8 mouse cellular contexts compared by ENCODE assay signal in the genomic region with DNA sequence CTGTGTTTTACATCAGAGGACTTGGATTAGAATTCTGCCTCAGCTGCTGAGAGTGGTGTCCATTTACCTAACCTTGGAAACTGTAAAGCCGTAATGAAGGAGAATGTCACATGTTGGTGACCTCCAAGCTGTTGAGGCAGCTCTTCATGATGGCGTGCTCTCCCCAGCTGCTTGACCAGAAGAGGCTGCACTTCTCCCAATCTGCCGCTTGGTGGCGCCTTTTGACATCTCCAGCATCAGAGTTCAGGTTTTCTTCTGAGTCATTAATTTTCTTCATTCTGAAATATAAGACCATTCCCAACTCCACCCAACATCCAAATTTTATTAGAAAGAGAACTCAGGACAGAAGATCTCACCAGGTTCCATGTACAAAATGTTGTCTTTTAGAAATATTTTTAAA.
DNase-seq lines count a peak whose midpoint lies in the region; ATAC-seq and TF ChIP-seq lines count a peak whose summit lies in the region.

No protein-coding gene starts in this region.

- ATAC-seq in forebrain, embryonic 15.5 days (replicated peaks): no peak

- peak; percentile 69; the same call in 1 of the 2 replicates for TF ChIP-seq CTCF in testis, adult 2 months (IDR thresholded peaks at IDR 0.05; ENCODE audit: control insufficient read depth, insufficient read depth, insufficient replicate concordance, low read depth, low read length)
- peak; percentile 48; the same call in 1 of the 2 replicates for TF ChIP-seq CTCF in small intestine, adult 2 months (IDR thresholded peaks at IDR 0.05; ENCODE audit: extremely low read depth, insufficient read length, insufficient replicate concordance, low read depth, low read length)

- peaks cover 6% of the 10 kb centered on the region; the same call in 1 of the 2 replicates for H3K36me3 ChIP-seq in forebrain, embryonic 10.5 days (replicated peaks)
- peaks cover 9% of the 10 kb centered on the region; the same call in 1 of the 2 replicates for H3K36me3 ChIP-seq in forebrain, embryonic 15.5 days
- H3K36me3 ChIP-seq in testis, adult 2 months (ENCODE audit: control insufficient read depth, insufficient read depth, low read length): no peaks in the 10 kb centered on the region
- H3K36me3 ChIP-seq in small intestine, adult 2 months (ENCODE audit: control insufficient read depth, insufficient read depth, low read length): no peaks in the 10 kb centered on the region

- H3K9ac ChIP-seq in forebrain, embryonic 15.5 days (replicated peaks): no peak overlapping the region

- H3K9me3 ChIP-seq in forebrain, embryonic 10.5 days: no peaks in the 10 kb centered on the region
- no peaks in the 10 kb centered on the region for H3K9me3 ChIP-seq in forebrain, embryonic 15.5 days

- no peak for TF ChIP-seq POLR2A in testis, adult 2 months (IDR thresholded peaks at IDR 0.05; ENCODE audit: control insufficient read depth, low read depth, low read length)
- no peak for TF ChIP-seq POLR2A in small intestine, adult 2 months (IDR thresholded peaks at IDR 0.05; ENCODE audit: low read depth, low read length)

- WGBS in forebrain, embryonic 10.5 days: 47% methylated on average over 4 of the region's 4 CpGs
- 48% methylated on average over 4 of the region's 4 CpGs for WGBS in forebrain, embryonic 15.5 days
- WGBS in small intestine, adult 2 months: 48% methylated on average over 4 of the region's 4 CpGs

- DNase-seq in forebrain, embryonic 10.5 days (ENCODE audit: extremely low spot score, low spot score): peak; percentile 30
- no peak for DNase-seq in testis, postnatal 14 days (ENCODE audit: low spot score)
- DNase-seq in kidney, postnatal 10 days: peak; percentile 30
- DNase-seq in urinary bladder, adult 2 months (ENCODE audit: low spot score): no peak
- no peak for DNase-seq in layer of hippocampus, adult 11-12 months (ENCODE audit: low spot score)

- no peak overlapping the region for H3K4me2 ChIP-seq in forebrain, embryonic 15.5 days (replicated peaks)

- no peak overlapping the region for H3K4me3 ChIP-seq in forebrain, embryonic 10.5 days
- no peak overlapping the region for H3K4me3 ChIP-seq in forebrain, embryonic 15.5 days
- no peak overlapping the region for H3K4me3 ChIP-seq in testis, adult 2 months (ENCODE audit: control insufficient read depth, low read depth, low read length)
- H3K4me3 ChIP-seq in small intestine, adult 2 months (ENCODE audit: low read depth, low read length): no peak overlapping the region

- no peak overlapping the region for H3K27ac ChIP-seq in forebrain, embryonic 10.5 days
- H3K27ac ChIP-seq in forebrain, embryonic 15.5 days (replicated peaks): no peak overlapping the region
- no peak overlapping the region for H3K27ac ChIP-seq in testis, adult 2 months (ENCODE audit: control insufficient read depth, insufficient read depth, low read depth, low read length)
- H3K27ac ChIP-seq in small intestine, adult 2 months (ENCODE audit: insufficient read depth, low read depth, low read length): no peak overlapping the region

- H3K27me3 ChIP-seq in forebrain, embryonic 10.5 days (ENCODE audit: poor library complexity, severe bottlenecking): no peaks in the 10 kb centered on the region
- no peaks in the 10 kb centered on the region for H3K27me3 ChIP-seq in forebrain, embryonic 15.5 days
- H3K27me3 ChIP-seq in testis, adult 2 months (ENCODE audit: control insufficient read depth, insufficient read depth, low read length): no peaks in the 10 kb centered on the region
- no peaks in the 10 kb centered on the region for H3K27me3 ChIP-seq in small intestine, adult 2 months (ENCODE audit: control insufficient read depth, insufficient read depth, low read length)

- H3K4me1 ChIP-seq in forebrain, embryonic 10.5 days: 0 out of 2 replicates have a peak, but pooled peaks cover 6% of the 10 kb centered on the region
- no peaks in the 10 kb centered on the region; the same call in 1 of the 2 replicates for H3K4me1 ChIP-seq in forebrain, embryonic 15.5 days
- no peaks in the 10 kb centered on the region for H3K4me1 ChIP-seq in testis, adult 2 months (ENCODE audit: control insufficient read depth, insufficient read depth, low read length)
- H3K4me1 ChIP-seq in small intestine, adult 2 months (ENCODE audit: control insufficient read depth, insufficient read depth, insufficient read length, low read length): no peaks in the 10 kb centered on the region

Comparison
In these comparisons a context has a peak if more than half of its experiments do, and no peak if none do; other contexts are left out.
1. DNase-seq: peak in forebrain, embryonic 10.5 days (single experiment) and kidney, postnatal 10 days (single experiment); none in testis, postnatal 14 days (single experiment), urinary bladder, adult 2 months (single experiment) and layer of hippocampus, adult 11-12 months (single experiment).